Mouse (Mus musculus) cerebellum, postnatal 25 days (tissue): ENCODE results near the gene Arnt.
A peak's percentile ranks its signal among the peaks of the same experiment; 100 is the strongest.

Experiments
- DNase-seq, 2 experiments: peaks; one replicate each; pipeline ENCODE4 v3.0.0; 2021; ENCODE audit warnings: mixed read lengths in 2 of 2

Arnt gene

DNA sequence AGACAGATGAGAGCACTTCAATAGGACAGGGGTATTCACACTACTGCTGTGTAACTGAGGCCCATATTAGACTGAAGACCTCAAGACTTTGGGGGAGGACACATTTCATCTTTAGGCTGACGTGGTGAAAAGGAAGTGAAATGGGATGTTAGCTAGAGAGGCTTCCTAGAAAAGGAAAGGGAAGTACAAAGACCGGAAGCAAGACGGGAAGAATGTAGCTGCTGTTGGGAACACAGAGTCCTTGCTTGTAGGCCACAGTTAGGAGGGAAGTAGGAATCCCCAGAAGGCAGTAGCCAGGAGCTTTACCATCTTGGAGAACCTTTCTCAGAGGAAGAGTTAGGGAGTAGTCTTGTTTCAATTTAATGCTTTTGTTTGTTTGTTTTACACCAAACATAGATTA is 23.6 kb downstream of the Arnt start:
- no peak for DNase-seq

DNA sequence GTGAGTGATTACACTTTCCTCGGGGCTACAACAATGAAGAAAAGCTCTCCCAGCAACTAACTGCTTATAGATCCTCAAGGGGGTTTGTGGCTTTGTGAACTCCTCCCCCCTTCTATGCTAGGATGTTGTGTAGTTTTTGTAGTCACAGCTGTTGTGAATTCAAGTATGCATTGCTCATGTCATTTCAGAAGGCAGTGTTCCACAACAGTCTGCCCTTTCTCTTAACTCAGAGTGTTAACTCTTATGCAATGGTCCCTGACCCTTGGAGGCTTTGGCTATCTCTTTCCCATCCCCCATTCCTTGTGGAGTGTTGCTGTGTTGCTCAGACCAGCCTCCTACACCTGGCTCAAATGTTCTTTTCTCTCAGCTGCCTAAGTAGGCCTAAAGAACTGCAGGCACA is 25.2 kb downstream of the Arnt start:
- DNase-seq, result no peak

DNA sequence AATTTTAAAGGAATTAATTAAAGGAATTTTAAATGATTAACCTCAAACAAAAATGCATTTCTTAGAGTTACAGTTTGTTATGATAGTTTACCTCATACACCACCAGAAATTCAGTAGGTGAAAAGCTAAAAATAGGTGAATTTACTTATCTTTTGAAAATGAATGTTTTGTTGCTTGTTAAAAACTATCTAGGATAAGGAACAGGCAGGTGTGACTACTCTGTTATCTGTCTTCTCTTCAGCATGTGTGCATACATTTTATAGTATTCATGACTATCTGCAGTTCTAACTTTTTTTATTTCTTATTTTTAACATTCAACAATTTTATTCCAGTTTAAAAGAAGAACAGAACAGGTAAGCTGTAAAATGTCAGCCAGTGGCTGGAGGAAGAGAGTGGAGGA is 29.7 kb downstream of the Arnt start:
- no peak for DNase-seq

DNA sequence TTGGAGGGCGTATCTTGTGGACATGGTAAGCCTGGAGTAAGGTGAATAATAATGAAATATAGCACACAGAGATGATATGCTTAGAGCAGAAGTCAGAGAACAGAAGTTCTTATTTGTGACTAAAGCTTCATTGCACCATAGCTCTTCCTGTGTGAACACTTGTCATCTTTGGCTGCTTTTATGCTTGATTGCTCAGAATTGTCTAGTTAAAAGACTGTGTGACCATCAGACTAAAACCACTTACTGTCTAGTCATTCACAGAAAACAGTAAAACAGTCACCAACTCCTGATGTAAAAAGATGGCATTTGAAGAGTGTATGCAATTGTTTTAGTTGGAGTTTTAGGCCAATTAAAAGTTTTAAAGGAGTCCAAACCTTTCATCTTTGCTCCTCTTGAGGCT is 44.8 kb downstream of the Arnt start:
- no peak for DNase-seq

DNA sequence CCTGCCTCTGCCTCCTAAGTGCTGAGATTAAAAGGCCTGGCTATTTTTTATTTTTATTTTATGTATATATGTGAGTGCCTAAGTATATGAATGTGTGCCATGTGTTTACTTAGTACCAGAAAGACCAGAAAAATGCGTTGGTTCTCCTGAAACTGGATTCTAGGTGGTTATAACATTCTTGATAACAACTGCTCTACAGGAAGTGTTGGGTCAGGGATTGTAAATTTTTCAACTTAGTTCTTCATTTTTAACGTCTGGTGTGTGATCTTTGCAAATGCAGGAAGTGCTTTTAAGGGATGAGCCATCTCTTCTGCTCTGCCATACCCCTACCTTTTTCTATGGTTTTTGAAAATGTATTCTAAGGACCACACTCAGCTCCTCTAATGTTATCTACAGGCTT is 52.2 kb downstream of the Arnt start:
- no peak for DNase-seq

DNA sequence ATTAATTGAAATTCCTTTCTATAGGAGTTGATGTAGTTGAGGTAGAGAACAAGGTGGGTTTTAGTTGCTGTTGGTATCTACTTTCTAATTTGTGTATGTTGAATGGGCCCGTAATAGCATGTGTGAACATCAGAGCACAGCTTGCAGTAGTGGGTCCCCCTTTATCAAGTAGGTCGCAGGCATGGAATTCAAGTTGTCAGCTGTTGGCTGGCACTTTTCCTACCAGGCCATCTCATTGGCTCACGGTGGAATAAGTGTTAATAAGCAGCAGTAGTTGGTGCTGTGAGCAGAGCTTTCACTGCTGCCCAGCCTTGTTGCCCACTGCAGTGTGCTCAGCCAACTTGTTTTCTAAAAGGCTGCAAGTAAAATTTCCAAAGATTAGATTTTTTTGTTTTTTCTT is 54.5 kb downstream of the Arnt start:
- DNase-seq, result no peak

DNA sequence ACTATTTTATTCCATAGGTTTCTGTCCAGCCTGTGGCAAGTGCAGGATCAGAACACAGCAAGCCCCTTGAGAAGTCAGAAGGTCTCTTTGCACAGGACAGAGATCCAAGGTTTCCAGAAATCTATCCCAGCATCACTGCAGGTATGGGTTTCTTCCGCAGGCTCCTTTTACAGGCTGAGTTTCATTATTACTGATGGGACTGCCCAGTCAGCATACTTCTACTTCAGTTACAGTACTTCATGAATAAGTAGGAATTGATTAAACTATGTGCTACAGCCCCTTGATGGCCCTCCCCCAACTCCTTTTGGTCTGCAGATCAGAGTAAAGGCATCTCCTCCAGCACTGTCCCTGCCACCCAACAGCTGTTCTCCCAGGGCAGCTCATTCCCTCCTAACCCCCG is 56.0 kb downstream of the Arnt start:
- no peak for DNase-seq

DNA sequence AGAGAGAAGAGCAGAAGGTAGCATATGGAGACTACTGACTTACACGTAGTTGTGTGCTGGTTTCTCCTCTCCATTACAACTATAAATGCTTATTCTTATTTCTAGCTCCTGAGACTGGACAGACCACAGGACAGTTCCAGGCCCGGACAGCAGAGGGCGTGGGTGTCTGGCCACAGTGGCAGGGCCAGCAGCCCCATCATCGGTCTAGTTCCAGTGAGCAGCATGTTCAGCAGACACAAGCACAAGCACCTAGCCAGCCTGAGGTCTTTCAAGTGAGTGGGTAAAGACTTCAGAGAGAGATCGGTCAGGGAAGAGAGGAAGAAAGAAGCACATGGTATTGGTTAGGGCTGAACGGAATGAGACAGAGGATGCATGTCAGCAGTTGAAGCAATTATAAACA is 60.2 kb downstream of the Arnt start:
- DNase-seq, result peak; percentile 72 to 83

DNA sequence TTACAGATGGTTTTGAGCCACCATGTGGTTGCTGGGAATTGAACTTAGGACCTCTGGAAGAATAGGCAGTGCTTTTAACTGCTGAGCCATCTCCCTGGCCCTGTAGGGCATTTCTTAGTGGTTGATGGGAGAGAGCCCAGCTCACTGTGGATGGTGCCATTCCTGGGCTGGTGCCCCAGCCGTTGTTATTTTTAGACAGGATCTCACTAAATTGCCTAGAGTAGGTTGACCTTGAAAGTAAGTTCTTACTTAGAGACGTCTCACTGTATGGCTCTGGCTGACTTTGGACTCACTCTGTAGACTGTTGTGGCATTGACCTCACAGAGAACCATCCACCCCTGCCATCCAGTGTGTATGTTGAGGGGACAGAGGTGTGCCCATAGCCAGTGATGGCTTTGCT is 64.0 kb downstream of the Arnt start:
- DNase-seq, result no peak

DNA sequence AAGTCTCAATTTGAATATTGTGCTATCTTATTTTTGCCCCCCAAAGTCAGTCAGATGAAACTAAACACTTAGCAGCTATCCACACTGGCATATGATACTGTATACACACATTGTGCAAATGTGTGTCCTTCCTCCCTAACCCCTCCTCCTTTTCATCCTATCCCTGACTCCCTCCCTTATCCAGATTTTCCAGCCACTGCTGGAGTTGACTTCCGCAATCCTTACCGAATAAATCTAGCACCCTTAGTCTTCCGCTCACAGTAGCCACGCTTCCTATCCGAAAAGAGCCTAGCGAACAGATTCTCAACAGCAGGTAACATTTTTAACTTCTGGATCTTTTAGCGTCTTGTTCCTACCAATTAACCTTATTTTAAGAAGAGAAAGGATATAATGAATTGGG is 64.8 kb downstream of the Arnt start, which contains the start of gene Ctsk:
TSS of gene Ctsk (plus strand) at position 233 of the 400 bp plus-strand sequence.
- no peak for DNase-seq

DNA sequence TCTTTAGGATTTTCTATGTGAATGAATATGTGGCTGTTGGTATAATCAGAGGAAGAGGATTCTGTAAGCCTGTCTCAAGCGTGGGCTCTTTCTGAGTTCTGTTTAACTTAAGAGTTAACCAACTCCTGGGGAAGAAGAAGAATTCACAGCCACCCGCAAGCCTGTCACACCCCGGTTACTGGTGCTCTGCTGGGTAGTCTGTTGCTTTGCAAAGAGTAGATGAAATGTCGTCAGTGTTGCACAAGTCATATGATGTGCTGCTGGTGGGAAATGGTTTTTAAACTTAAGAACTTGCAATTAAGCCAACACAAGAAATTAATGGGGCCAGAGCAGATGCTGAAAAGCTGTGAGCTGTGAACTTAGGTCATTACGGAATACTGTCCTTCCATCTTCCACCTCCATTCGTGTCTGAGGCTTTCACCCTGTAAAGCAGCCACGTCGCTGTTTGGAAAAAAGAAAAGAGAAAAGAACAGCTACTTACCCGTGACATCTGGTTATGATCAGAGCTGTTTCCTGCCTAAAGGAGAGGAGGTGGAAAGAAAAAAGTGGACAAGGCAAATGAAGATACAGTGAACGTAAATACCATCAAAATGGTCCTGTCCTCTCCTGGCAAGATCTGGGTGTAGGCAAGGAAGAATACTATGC is 65.4 kb downstream of the Arnt start:
- DNase-seq, result no peak

DNA sequence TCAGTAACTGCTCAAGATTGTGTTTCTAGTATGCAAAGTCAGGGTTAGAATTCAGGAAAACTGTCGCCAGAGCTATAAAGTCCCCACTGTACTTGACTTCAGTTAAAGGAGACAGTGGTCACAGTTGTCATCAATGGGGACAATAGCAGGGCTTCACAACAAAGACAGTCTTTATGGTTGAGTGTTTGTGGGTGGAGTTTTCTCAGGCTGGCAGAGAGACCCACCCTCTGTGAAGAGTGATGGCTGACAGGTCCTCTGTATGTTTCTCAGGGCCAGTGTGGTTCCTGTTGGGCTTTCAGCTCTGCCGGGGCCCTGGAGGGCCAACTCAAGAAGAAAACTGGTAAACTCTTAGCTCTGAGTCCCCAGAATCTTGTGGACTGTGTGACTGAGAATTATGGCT is 68.1 kb downstream of the Arnt start:
- no peak for DNase-seq

DNA sequence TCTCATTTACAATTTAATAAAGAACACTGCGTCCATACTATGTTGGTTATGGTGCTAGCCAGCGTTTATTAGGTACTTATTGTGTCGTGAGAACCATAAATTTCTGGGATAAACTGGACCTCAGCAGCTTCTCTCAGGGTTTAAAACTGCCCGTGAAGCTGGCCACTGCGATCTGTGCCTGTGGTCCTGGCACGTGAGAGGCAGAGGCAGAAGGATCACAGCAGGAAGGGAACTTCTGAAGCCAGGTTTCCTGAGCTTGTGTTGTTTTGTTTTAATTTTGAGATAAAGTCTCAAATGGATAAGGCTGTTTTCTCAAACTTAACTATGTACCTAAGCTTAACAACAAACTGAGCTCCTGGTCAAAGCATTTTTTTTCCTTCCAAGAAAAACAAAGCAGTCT is 75.2 kb downstream of the Arnt start:
- DNase-seq, result peak; percentile 76 to 81

DNA sequence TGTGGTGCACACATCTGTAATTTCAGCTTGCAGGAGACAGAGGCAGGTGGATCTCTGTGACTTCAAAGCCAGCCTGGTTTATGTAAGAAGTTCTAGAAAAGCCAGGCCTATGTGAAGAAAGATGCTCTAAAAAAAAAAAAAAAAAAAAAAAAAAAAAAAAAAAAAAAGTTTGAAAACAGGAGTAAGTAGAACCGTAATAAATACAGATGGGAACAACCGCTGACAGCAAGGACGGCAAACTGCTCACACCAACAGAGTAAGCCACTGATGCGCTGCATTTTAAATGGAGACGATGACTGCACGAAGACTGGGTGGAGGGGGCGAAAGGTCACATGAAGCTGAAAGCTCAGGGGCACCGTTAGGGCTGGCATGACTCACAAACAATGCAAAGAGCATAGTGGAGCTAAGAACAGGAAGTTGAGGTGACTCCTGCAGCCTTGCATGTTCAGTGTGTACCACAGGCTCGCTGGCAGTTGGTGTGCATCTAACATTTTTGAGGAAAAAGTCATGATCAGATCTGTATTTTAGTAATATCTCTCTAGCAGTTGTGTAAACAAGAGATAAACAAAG is 77.5 kb downstream of the Arnt start:
- no peak for DNase-seq

DNA sequence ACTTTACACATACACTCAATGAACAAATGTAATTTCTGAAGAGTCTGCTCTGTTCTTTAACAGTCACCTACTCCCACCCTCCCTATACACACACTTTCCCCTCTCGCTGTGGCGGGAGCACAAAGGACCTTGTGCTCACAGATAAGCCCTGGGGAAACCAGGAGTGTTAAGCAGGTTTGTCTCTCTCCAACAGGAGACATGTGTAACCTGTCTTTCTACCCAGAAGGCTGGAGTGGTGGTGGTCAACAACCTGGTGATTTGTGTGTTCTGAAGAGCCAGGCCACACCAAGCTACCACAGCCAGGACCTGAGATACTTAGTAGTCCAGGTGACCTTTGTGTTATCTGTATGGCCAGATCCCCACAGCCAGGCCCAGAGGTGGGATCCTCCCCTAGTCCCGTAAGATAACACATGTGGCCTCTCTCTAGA is 82.4 kb downstream of the Arnt start:
- DNase-seq, result no peak

DNA sequence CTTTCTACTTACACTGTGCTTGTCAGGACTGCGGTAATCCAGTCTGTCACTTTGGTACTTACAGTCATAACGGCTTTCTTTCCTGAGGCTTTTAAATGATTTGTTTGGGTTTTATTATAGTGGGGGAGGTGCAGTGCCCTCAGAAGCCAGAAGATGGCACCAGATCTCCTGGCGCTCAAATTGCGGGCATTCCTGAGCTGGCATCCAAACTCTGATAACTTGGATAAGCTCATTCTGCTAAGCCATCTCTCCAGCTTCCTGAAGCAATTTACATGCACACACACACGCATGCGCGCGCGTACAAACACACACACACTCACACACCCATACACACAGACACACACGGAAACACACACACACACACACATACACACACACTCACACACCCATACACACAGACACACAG is 83.3 kb downstream of the Arnt start:
- peak; percentile 78 to 84 for DNase-seq

DNA sequence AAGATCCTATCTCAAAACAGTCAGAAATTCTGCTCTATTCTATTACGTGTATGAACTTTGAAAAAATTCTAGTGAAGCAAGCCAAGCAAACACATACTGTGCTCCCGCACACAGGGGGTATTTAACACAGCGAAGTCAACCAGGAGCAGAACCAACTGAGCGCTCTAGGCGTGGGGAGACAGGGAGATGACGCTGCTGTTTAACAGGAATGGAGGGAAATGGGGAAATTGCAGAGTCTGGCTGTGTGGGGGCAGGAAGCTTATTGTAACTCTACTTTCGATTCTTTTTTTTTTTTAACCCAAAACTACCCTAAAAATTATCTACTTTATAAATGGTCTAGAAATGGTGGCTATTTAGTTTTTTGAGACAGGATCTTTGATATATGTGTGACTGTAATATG is 84.7 kb downstream of the Arnt start:
- DNase-seq, result no peak

DNA sequence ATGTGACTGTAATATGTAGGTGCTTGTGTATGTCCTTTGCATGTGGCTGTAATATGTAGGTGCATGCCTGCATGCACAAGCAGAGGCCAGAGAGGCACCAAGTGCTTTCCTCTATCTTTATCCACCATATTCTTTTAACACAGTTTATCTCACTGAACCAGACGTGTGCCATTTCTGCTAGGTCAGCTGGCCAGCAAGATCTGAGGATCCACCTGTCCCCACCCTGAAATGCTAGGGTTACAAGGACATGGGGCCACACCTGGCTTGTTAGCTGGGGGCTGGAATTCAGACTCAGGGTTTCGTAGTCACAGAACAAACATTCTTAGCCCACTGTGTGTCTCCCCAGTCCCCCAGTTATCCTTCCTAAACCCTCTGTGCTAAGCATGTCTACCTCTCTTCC is 85.1 kb downstream of the Arnt start:
- DNase-seq, result no peak

DNA sequence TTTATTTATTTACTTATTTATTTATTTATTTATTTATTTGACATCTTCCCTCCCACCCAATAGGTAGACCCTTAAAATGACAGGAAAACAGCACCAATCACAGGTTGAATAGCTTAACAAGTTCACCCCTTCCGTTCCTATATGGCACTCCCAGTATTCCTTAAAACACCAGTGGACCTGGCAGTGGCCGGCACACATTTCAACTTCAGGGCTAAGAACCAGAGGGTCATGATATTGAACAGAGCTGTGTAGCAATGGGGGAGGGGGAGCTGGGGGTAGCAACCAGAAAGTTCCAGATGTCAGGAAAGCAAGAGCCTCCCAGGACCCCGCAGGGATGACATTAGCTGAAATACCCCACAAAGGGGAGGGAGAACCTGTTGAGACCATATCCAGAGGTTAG is 85.9 kb downstream of the Arnt start:
- DNase-seq, result no peak

DNA sequence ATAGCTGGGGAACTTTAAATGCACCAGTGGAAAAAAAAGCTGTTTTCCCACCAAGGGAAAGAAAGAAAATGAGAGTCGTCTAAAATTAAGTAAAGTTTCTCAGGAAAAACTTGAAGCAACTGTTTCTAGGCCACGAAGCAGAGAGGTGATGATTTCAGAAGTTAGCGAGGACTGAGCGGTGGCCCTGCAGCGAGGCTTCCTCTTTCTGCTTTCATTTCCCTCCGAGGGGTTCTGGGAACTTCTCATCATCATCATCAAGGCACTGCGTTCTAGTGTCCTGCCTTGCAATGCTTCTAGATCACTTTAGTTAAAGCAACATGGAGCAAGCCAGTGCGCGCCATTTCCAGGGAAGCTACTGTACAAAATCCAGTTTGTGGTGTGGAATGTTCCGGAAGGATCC is 87.0 kb downstream of the Arnt start:
- no peak for DNase-seq

DNA sequence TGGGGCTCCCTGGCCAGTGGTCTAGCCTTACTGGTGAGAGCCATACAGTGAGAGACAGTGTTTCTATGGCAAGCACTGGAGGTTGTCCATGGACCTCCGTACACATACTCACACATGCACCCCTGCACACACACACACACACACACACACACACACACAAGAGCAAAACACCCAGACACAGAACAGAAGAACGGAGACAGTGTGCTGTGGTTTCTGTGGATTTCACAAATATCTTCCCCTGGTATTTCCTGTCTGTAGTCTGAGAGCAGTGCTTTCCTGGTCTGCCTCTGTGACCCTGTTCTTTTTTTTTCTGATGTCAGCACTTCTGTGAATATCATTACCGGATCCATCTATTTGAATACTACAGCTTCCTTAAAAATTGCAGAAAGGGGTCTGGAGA is 89.5 kb downstream of the Arnt start:
- DNase-seq, result no peak

DNA sequence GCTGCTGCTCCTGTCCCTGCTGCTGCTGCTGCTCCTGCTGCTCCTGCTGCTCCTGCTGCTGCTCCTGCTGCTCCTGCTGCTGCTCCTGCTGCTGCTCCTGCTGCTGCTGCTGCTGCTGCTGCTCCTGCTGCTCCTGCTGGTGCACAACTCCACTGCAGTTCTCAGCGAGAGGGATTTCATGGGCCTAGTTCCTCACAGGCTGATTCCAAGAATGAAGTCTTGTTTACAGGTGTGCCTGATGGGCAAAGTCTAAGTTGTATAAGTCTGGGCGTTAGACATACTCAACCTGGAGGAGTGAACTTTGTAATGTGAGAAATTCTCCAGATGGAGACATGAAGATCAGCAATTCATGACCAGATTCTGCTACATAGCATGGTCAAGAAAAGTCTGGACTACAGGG is 90.5 kb downstream of the Arnt start:
- no peak for DNase-seq

DNA sequence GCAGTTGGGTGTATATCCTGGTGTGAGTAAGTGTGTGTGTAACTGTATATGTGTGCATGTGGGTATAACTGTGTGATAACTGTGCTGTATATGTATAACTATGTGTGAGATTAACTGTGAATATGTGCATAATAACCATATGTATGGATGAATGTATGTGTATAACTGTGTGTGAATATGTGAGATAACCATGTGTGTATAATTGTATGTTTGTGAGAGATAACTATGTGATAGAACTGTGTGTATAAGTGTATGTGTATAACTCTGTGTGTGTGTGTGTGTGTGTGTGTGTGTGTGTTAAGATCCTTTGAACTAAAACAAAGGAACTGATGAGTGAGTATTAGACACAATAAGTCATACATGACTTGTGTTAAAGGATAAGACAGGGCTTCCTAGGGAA is 91.9 kb downstream of the Arnt start:
- DNase-seq, result no peak

DNA sequence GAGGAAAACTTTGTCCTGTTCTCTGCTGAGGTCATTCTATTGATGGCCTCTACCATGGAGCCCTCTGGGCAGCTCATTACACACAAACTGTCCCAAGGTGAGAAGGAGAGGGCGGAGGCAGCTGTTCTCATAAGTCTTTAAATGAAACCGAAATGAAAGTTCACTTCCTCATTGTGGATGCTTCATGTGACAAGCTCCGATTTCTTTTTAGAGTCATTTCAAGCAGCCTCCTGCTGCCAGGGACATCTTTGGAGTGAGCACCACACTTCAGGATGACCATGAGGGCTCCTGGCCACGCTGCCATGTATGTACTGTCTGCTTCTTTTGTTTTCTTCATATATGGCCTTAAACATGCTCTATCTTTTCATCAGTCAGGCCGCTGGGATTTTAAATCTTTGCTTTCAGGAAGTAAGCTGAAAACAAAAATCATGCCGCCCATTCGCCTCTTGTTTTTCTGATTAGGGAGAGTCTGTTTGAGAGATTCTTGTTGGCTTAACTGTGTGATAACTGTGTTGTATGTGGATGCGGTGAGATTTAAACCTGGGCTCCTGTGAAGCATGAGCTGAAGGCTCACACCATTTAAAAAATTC is 92.5 kb downstream of the Arnt start, which contains the start of gene Ctss:
TSS of gene Ctss (plus strand) at position 165 of the 590 bp plus-strand sequence.
- DNase-seq, result no peak

DNA sequence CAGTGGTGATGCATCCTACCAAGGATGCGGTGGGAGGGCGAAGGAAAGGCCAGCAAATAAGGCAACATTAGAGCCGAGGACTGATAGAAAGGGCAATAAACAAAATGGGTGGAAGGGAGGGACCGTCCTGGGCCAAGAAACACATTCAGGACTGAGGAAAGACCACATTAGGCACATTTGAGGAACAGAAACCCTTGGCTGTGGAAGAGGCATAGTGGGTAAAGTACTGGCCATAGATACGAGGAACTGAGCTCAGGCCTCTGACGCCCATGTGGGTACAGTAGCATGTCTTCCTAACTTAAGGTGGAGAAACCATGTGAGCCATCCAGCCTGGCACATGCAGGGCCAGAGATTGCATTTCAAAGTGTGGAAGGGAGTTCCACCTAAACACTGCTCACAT is 95.6 kb downstream of the Arnt start:
- DNase-seq, result no peak
